Mouse (Mus musculus): ENCODE measurements around the gene Adnp.
"Not testable (repeated sequence)": the region's sequence is repeated elsewhere in the genome, so short reads cannot be mapped to it uniquely, and the experiment has no call there.

Gene Adnp

DNA sequence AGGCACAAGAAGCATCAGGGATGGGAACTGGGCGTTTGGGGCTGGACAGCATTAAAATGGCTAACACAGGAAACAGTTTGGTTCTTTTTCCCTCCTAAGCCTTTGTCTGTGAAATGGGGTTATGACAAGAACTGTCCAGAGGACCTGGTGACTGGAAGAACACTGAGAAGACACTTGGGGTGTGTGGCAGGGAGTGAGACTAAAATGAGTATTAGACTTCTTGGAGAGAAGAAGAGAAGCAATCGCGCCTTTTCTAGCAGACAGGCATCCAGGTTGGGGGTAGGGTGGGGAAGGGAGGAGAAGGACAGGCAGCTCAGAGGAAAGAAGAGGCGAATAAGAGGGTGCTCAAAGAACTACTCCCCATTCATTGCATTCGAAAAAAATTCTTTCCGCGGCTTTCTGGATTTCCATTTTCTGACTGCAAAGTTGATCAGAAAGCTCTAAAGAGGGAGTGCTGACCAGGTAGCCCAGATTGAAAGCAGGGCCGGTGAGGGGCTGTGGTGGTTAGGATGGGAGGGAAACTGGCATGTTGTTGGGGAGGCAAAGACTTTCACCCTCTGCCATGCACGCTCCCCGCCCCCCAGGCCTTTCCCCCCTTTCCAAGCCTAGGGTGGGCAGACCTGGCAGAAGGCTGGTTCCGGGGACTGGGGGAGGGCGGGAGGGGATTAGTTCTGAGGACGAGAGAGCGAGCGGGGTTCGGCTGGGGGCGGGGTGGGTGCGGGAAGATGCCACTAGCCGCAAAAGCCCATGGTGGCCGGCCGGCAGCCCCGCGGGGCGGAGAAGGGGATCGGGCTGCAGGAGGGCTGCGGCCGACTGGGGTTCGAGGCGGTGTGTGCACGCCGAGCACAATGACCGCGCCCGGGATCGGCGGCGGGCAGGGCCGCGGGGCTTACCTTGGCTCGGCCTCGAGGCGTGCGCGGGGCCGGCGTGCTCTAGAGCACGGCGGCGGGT is 956 bp downstream of the Adnp start:
- DNase-seq, result peak; percentile 12 to 26

DNA sequence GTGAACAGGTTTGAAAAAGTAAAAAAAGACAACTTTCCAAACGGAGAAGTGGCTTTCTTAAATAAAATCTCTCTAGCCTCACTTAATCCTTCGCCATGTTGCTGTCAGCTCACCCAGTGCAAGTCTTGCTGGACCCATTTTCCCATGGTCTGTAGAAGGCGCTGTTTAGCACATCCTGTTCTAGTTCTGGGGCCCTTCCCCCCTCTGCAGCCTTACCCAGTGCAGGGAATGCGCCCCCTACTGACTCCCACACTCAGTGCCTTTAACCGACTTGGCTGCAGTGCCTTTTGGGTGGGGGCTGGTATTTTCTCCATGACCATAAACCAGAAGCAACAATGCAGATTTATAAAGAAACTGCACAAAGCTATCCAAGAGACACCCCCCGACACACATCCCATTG is 1.6 kb downstream of the Adnp start:
- DNase-seq, result peak; percentile 87 to 90

DNA sequence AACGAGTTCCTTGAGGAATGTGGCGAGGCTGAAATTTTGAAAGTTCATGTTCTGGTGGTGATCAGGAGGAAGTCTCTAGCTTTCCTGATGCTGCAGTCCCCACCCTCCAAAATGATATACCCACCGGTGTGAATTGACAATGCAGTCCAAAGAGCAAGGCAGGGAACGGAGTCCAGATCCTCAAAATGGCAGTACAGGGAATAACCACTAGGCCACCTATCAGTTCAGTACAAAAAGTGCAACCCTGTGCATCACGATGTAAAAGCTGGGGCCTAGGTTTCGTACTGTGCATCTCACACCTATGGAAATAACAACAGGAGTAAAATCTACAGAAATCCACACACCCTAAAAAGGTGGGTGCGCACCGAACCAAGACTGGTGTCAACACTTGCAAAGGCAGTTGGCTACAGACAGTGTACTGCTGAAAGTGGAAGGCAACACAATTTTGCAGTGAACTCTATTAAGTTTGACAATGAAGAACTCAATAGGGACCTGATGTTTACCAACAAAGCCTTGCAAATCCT is 2.4 kb downstream of the Adnp start:
- DNase-seq, result no peak

DNA sequence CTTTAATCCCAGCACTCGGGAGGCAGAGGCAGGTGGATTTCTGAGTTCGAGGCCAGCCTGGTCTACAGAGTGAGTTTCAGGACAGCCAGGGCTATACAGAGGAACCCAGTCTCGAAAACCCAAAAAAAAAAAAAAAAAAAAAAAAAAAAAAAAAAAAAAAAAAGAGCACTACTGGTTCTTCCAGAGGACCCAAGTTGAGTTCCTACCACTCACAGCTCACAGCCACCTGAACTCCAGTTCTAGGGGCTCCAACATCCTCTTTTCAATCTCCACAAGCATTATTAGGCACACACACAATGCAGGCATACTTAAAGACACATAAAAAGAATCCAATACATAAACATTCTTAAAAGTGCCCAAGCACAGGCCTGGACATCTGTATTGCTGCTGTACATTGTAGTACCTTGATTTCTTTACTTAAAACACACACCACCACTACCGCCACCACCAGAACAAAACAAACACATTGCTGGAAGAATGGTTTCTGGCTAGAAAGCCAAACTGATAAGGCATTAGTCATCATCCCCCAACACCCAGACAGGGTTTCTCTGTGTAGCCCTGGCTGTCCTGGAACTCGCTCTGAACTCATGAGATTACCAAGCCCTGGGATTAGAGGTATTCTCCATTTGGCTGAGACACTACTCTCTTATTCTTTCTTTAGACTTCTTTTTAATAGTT is 6.8 kb downstream of the Adnp start:
- DNase-seq, result no peak

DNA sequence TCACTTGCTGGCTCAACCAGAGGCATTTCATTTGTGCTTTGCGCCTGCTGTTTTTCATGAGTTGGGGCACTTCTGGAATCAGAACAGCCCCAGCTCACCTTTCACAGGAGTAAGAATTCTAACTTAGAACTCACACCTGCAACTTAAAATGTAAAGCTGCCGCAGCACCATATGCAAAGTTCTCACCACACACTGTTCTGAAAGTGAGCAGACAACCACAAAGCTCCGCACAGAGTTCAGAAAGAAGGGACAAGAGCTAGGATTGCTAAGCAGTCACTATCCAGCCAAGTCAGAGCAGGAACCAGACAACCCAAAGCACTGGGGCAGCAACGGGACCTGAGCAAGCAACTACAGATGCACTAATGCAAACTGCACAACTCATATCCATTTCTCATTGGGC is 7.4 kb downstream of the Adnp start:
- no peak for DNase-seq

DNA sequence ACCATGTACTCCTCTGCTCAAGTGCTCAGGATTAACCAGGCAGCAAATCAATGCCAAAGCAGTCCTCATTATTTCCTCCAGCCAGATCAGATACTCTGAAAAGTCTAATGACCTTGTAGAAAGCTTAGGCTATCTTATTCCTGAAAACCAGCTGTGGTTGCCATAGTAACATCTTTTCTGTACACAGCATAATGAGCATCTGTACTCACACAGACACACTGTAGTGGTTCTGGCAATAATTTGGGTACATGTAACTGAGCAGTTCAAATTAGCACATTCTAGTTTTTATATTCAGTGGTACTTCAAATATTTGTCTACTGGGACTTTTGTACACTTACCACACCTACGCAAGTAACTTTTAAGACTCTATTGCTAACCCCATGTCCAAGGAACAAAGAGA is 8.5 kb downstream of the Adnp start:
- no peak for DNase-seq

DNA sequence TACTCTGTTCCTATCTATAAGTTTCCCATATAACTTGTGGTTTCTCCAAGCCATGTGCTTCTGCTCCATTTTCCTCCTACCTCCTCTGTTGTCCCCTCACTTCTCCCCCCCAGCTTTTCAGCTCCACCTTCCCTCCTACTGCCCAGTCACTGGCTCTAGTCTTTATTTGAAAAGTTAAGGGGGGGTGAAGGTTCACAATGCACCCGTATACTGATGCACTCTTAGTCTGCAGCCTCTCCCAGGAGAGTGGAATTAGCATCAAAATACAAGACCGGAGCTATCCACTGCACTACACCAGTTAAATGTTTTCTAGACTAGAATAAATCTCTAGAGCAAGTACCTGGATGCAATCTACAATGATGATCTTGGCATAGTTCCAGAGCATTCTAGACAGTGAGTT is 11.2 kb downstream of the Adnp start:
- no peak for DNase-seq

DNA sequence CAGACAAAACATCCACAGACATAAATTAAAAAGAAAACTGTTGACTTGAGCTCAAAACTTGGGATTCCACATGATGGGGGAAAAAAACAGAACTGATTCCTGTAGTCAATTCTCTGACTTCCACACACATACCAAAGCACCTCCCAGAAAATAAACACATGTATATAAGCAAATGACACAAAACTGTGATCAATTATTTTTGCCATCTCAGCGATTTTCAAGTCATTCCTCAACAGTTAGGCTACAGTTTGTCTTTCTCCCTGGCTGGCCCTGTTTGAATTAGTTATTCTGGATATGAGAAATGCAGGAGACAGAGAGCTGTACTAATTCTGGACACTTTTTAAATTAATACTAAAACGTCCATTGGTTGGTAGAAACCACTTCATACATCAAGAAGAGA is 13.2 kb downstream of the Adnp start:
- no peak for DNase-seq

DNA sequence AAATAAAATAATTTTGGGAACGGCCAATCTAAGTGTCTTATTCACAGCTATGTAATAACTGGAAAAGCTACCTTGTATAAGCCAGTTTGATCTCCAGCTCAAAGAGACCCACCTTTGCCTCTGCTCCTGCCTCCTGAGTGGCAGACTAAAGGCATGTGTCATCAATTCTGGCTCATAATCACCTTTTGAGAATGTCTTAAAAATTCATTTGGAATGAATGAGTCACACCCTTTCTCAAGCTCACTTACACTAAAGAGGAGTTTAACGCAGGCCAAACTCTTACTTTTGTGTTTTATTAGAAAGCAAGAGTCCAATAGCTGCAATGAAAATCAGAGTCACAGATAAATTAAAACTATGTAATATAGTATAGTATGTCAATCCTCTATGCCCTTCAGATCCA is 15.1 kb downstream of the Adnp start:
- DNase-seq, result no peak

DNA sequence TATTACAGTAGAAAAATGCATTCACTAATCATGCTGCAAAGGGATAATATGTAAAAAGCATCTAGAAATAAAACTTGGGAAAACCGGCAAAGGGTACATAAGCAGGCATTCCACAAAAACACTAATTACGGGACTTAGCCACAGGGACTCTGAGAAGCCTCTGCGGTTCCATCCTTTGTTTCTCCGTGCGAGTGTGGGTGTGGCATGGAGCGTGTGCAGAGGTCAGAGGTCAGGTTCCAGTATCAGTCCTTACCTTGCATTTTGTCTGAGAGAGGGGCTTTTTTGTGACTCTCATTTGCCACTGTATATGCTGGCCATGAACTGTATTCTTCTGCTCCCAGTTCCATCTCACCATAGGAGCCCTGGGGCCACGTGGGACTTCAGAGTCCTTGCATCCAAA is 31.0 kb downstream of the Adnp start:
- no peak for DNase-seq

DNA sequence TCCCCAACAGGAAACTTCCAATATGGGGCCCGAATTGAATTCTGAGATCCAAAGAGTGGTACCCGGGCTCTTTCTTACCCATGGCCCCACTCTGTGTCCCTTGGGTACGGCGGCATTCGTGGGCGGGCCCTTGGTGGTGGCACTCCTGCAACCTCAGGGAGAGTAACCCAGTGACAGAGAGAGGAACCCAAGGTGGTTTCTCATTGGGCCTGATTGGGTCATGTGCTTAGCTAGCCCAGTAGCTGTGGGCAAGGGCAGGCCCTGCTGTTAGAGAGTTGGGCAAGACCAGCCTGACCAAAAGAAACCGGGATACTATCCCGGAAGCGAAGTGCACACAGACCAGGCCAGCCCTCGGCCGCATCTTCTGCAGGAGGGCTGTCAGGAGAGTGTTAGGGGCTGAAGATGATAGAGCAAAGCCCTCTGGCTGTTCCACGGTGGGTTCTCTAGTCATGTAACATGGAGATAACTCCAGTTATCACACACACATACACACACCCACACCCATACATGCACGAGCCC is 36.7 kb downstream of the Adnp start:
- DNase-seq, result peak; percentile 77 to 83

DNA sequence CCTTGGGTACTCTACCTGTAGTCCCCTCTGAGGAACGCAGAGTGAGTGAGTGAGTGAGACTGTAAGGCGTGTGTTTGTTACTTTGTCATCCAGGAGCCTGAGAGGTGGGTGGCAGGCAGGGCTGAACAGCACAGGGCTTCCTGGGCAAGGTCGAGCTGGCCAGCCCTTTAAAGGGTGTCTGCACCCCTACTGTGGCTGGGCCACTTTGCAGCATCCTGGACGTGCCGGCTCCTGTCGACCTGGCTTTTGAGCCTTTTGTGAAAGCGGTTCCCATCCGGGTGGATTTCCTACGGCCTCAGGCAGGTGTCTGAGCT is 37.2 kb downstream of the Adnp start:
- DNase-seq, result no peak

DNA sequence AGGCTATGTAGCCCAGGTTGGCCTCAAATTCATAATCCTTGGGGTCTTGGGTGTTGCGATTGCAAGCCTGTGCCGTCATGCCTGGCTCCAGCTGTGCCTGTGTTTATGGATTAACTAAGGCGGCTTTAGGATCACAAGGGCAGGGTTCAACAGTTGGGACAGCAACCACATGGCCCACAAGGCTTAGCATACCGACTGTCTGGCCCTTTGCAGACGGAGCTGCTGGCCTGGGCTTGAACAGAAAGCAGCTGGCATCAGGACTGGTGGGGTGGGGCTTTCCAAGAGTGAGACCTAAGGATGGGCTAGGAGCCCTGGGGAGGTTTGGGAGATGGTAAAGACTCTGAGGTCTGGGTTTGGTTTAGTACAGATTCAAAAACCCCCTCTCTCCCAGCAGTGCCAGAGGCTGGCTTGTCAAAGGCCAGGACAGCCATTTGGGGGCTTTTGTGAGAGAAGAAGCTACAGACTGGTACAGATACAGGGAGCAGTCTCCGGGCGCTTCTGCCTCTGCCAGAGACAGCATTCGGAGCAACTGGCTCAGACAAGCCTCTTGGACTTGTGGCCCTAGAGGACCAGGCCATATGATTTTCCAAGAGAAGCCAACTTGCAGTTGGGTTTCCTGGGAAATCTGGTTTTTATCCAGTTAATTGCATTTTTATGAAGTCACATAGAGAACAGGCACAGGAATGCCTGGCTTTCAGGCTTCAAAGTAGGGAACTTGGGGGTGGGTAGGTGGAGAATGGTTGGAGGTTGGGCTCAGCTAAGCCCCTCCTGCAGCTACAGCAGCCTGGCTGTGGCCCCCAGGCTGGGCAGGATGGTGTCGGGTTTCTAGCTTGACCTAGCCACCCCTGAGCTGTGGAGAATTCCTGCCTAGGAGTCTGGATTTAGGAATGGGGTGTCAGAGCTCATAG is 37.8 kb downstream of the Adnp start:
- DNase-seq, result peak; percentile 46 to 54

DNA sequence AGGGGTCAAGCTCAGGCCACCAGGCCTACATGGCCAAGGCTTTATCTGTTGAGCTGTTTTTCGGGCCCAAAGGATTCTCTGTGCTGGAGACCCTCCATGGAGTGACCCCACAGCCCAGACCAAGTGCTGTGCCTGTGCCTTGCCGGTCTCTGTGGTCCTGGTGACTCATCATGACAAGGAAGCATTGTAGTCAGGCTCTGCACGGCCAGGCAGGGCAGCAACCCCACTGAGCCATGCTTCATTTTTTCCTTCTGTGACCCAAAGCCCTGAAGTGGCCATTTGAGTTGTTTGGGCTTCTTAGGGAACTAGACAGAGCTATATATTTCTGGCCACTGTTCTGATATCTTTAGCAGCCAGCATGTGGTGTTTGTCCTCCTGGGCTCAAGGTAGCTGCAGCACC is 39.1 kb downstream of the Adnp start:
- DNase-seq, result no peak

DNA sequence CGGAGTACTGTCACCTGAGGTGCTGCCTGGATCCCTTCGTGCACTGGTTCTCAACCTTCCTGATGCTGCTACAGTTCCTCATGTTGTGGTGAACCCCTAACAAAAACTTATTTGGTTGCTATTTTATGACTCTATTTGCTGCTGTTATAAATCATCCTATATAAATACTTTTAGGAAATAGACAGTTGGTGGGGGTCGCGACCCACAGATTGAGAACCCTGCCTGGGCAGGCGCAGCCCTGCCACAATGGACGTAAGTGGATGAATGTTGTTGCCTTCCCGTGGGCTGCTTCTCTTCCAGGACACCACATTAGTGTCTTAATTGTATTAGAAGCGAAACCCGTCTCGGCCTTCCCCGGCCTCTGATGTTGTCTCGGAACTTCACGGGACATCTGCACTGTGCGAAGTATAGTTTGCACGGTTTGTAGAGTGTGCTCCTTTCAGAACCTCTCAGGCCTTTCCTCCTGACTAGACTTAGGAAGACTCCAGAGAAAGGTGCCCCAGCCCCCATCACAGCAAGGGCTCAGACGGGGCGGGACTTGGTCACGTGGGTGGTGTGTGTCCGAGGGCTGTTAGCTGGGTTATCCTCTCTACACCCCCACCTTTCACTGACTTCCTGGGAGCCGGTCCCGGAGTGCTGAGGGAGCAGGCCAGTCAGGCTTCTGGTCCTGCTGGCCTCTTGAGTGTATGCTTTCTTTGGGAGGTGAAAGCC is 40.0 kb downstream of the Adnp start:
- DNase-seq, result peak; percentile 33 to 56

DNA sequence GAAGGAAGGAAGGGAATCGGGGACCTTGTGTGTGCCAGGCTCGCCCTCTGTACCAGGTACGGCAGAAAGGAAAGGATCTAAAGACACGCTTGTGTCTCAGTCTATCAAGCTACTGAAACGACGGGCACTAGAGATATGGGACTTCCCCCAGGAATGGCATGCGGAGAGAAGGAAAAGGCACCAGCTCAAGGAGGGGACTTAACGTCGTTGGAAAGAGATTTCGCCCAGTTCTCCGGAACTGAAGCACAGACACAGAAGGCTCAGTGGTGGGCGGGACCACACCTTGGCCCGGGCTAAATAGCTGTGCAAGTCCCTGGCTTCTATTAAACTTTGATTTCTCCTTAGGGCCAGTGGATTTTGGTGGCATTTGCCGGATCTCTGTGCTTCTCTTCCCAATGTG is 44.9 kb downstream of the Adnp start:
- DNase-seq, result no peak

DNA sequence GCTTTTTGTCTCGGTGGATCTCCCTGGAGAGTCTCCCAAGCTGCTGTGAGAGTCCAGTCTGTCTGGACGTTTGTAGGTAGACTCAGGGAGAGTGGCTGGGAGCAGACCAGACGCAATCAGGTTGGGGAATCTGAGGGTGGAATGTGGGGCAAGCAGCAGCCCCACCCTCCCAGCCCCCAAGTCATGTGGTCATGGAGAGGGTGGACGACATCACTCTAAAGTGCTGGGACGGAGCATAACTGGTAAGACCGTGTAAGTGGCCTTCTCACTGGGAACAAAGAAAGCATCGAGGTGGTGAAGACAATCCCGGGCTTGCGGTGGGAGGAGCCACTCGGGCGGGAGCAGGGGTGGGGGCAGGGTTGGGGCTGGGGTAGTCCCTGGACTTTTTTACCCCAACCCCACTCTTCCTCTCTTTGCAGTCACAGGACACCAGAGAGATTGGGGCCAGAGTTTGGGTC is 45.4 kb downstream of the Adnp start:
- DNase-seq, result no peak

DNA sequence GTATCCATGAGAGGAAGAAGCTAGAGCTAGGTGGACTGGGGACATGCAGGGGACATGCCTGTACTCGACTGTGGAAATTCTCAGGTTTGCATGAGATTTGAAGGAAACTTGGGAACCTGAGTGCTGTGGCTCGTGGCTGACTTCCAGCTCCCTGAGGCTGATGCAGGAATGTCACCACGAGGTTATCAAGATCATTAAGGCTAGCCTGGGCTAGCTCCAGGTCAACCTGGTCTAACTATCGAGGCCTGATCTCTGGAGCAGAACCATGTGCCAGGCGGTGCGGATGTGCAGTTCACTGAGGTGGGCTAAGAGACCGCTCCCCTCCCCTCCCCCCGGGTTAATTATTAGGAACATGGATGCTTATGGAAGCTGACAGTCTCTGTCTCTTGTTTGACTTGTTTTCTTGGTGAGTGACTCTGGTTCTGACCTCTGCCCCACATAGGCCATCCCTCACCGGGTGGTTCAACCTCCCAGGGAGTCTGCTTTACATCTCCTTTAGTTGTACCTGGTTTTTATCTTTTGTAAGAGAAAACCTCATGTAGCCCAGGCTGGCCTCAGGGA is 46.5 kb downstream of the Adnp start:
- DNase-seq, result no peak

DNA sequence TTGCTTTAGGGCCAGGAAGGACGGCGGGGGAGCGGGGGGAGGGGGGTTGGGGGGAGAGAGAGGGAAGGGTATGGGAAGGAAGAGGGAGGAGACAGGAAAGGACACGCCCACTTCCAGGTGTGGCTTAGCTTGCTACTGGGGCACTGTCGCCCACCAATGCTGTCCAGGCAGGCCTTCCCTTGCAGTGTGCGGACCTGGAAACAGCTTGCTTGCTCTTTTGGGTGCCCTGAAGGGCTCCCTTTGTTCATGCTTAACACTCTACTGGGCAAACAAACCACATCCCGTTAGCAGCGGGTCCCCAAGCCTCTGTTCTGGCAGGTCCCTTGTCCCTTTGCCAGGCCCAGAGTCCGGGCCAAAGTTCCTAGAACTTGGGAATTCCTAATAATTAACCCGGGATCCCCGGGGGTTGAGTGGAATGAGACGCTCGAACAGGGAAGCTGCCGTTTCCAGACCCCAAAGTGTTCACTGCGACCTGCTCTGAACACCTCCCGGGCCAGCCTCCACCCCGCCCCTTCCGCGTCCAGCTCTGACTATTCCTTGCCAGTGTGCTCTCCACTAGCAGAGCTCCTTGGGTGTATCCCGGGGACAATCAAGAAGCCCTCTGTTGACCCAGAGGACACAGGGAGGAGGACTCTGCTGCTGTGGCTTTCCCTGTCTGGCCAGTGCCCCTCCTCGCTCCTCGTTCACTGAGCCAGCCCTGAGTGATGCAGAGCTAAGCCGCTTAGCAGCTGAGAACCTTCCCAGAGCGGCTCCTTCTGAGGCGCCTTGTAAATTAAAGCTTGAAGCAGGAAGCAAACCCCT is 47.8 kb downstream of the Adnp start:
- peak; percentile 89 to 92 for DNase-seq

DNA sequence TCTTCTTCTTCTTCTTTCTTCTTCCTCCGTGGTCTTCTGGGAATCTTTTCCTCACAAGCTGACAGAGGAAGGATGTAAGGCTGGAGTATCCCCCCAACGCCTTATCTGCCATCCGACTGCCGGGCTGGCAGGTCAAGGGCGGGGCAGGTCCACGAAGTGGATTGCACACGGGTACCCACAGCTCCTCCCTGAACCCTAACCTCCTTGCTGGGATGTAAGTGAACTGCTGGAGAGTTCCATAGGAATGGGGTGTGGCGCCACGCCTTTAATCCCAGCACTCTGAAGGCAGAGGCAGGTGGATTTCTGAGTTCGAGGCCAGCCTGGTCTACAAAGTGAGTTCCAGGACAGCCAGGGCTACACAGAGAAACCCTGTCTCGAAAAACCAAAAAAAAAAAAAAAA is 48.9 kb downstream of the Adnp start:
- not testable (repeated sequence) for DNase-seq

DNA sequence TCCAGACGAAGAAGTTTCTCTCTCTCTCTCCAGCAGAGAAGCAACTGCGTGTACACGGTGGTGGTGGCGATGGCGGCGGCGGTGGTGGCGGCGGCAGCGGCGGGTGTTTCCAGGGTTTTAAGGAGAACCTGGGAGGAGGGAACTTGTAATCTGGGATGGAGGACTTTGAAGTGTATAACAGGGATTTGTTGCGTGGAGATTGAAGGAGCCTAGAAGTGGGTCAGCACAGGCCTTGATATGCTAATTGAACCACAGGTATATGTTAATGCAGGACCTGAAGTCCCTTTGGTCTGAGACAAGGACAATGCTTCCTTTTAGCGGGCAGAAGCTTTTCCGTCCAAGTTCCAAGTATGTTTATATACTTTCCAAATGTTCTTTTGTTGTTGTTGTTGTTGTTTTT is 50.6 kb downstream of the Adnp start:
- no peak for DNase-seq
